In the genomic region with DNA sequence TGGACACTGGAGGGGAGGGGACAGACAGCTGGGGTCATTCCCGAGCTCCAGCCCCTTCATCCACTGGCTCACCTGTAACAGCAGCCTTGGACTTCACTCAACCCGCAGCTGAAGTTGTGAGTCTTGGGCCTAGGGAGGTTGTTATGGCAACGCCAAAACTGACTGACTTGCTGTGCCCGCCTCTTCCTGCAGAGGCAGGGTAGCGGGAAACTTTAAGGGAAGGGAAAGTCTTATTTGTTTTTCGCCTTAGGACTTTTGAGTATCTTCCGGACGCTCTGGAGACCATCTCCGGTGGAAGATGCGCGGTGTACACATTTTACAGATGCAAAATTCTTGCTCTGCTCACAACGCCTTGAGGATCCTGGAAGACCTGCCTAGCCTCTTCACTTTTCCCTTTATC, we compare ENCODE assay signal across 8 mouse cellular contexts. TPM values are rescaled to one million over a fixed set of nuclear protein-coding genes. Genes with fewer than 3 reads are reported as not detected.
DNase-seq lines count a peak whose midpoint lies in the region; ATAC-seq and TF ChIP-seq lines count a peak whose summit lies in the region.

No protein-coding gene starts in this region.

- H3K4me1 ChIP-seq in E14TG2a.4 (replicated peaks; ENCODE audit: low read depth, low read length), result peaks cover 55% of the 10 kb centered on the region
- H3K4me1 ChIP-seq in forebrain, embryonic 13.5 days, result peaks cover 7% of the 10 kb centered on the region
- no peaks in the 10 kb centered on the region for H3K4me1 ChIP-seq in intestine, postnatal 0 days (replicated peaks; ENCODE audit: control insufficient read depth, insufficient read depth, low read length)
- H3K4me1 ChIP-seq in thymus, adult 2 months (replicated peaks; ENCODE audit: control insufficient read depth, insufficient read depth, low read length), result peaks cover 13% of the 10 kb centered on the region

- no peak overlapping the region; the same call in 1 of the 2 replicates for H3K27ac ChIP-seq in forebrain, embryonic 13.5 days
- H3K27ac ChIP-seq in intestine, postnatal 0 days (ENCODE audit: low read depth, low read length), result no peak overlapping the region
- no peak overlapping the region for H3K27ac ChIP-seq in thymus, adult 2 months (ENCODE audit: control insufficient read depth, insufficient read depth, low read length)

- H3K9ac ChIP-seq in forebrain, embryonic 13.5 days, result peak overlapping the region; percentile 56
- H3K9ac ChIP-seq in intestine, postnatal 0 days (ENCODE audit: low read depth, low read length), result no peak overlapping the region

- no peaks in the 10 kb centered on the region for H3K36me3 ChIP-seq in E14TG2a.4 (ENCODE audit: insufficient read depth, low read length)
- no peaks in the 10 kb centered on the region for H3K36me3 ChIP-seq in forebrain, embryonic 13.5 days (ENCODE audit: poor library complexity, severe bottlenecking)
- no peaks in the 10 kb centered on the region for H3K36me3 ChIP-seq in intestine, postnatal 0 days (ENCODE audit: control insufficient read depth, insufficient read depth)
- H3K36me3 ChIP-seq in thymus, adult 2 months (ENCODE audit: control insufficient read depth, insufficient read depth, low read length), result no peaks in the 10 kb centered on the region

- TF ChIP-seq POLR2A in thymus, adult 2 months (IDR thresholded peaks at IDR 0.05; ENCODE audit: control insufficient read depth, extremely low read depth, insufficient read depth, low read length, poor library complexity), result no peak

- WGBS in forebrain, embryonic 13.5 days, result 3% methylated on average over 12 of the region's 12 CpGs
- 3% methylated on average over 12 of the region's 12 CpGs for WGBS in intestine, postnatal 0 days
- WGBS in thymus, adult 2 months, result 1% methylated on average over 12 of the region's 12 CpGs

- peak overlapping the region; percentile 76 for H3K4me3 ChIP-seq in E14TG2a.4 (replicated peaks; ENCODE audit: low read length)
- peak overlapping the region; percentile 24 for H3K4me3 ChIP-seq in forebrain, embryonic 13.5 days
- H3K4me3 ChIP-seq in intestine, postnatal 0 days (ENCODE audit: low read depth, low read length), result no peak overlapping the region
- H3K4me3 ChIP-seq in thymus, adult 2 months (ENCODE audit: control insufficient read depth, insufficient read depth, low read length), result no peak overlapping the region

- H3K9me3 ChIP-seq in E14TG2a.4 (ENCODE audit: low read length), result 0 out of 2 replicates have a peak, but pooled peaks cover 3% of the 10 kb centered on the region
- no peaks in the 10 kb centered on the region for H3K9me3 ChIP-seq in forebrain, embryonic 13.5 days (replicated peaks)
- H3K9me3 ChIP-seq in intestine, postnatal 0 days (ENCODE audit: control insufficient read depth), result no peaks in the 10 kb centered on the region

- peak overlapping the region; percentile 56 for H3K4me2 ChIP-seq in forebrain, embryonic 13.5 days
- peak overlapping the region; percentile 30; the same call in 1 of the 2 replicates for H3K4me2 ChIP-seq in intestine, postnatal 0 days (replicated peaks; ENCODE audit: low read depth)

- no peaks in the 10 kb centered on the region for H3K27me3 ChIP-seq in E14TG2a.4 (ENCODE audit: insufficient read depth, low read length)
- no peaks in the 10 kb centered on the region for H3K27me3 ChIP-seq in forebrain, embryonic 13.5 days
- H3K27me3 ChIP-seq in intestine, postnatal 0 days (replicated peaks; ENCODE audit: control insufficient read depth, insufficient read depth, low read length), result no peaks in the 10 kb centered on the region
- no peaks in the 10 kb centered on the region for H3K27me3 ChIP-seq in thymus, adult 2 months (ENCODE audit: control insufficient read depth, insufficient read depth, low read length)

- TF ChIP-seq CTCF in E14TG2a.4 (conservative IDR thresholded peaks at IDR 0.05; ENCODE audit: low read length), result peak; percentile 15
- TF ChIP-seq CTCF in intestine, postnatal 0 days (IDR thresholded peaks at IDR 0.05; ENCODE audit: low read depth), result peak; percentile 45
- TF ChIP-seq CTCF in thymus, adult 2 months (IDR thresholded peaks at IDR 0.05; ENCODE audit: borderline replicate concordance, control insufficient read depth, extremely low read depth, insufficient read depth, low read length, poor library complexity), result no peak

- DNase-seq in adrenal gland, postnatal 10 days, result peak; percentile 41
- DNase-seq in adrenal gland, adult 8-10 months, result no peak
- peak; percentile 57 for DNase-seq in lung, postnatal 4 days
- peak; percentile 65 for DNase-seq in thymus, adult 2 months
- no peak for DNase-seq in layer of hippocampus, adult 8-10 months (ENCODE audit: low spot score in 2 of 2)

- peak; percentile 61; the same call in 1 of the 2 replicates for ATAC-seq in forebrain, embryonic 13.5 days
- ATAC-seq in intestine, postnatal 0 days, result no peak

RNA-seq across cellular contexts. Expression of a gene that starts 2.5 kb away (rescaled TPM):
- not detected for total RNA-seq in adrenal gland, postnatal 10 days (2021)
- total RNA-seq in adrenal gland, adult 8-10 months (2022), result not detected
- polyA plus RNA-seq in forebrain, embryonic 13.5 days (2015; fragmentation: Nextera tagmentation; extraction: Ambion mirVana), result 0.79 and 1.1 TPM in 2 replicates
- polyA plus RNA-seq in intestine, postnatal 0 days (2015; fragmentation: Nextera tagmentation; extraction: Ambion mirVana), result 0.43 TPM in 1 of 2 replicates, not detected in the other
- polyA plus RNA-seq in thymus, adult 2 months (2012; rRNA removed), result 0.15 TPM in 1 of 2 replicates, not detected in the other
- not detected for total RNA-seq in layer of hippocampus, adult 8-10 months (2022)

RNA-seq across cellular contexts. Expression of a gene that starts 18.9 kb away (rescaled TPM):
- 10 to 100 TPM; 18.5 to 22.8 TPM for total RNA-seq in adrenal gland, postnatal 10 days (2021)
- 10 to 100 TPM in 3 of 4 experiments, 1 to 10 TPM in 1; 9.8 to 22.3 (median 14.5) TPM for total RNA-seq in adrenal gland, adult 8-10 months (2022)
- polyA plus RNA-seq in forebrain, embryonic 13.5 days (2015; fragmentation: Nextera tagmentation; extraction: Ambion mirVana), result 10.9 and 11.0 TPM in 2 replicates
- 3.2 and 4.2 TPM in 2 replicates for polyA plus RNA-seq in intestine, postnatal 0 days (2015; fragmentation: Nextera tagmentation; extraction: Ambion mirVana)
- 43.6 and 45.7 TPM in 2 replicates for polyA plus RNA-seq in thymus, adult 2 months (2012; rRNA removed)
- 10 to 100 TPM; 15.4 to 22.0 (median 18.7) TPM for total RNA-seq in layer of hippocampus, adult 8-10 months (2022)

RNA-seq across cellular contexts. Expression of a gene that starts 34.4 kb away (rescaled TPM):
- 10 to 100 TPM; 13.2 to 14.6 TPM for total RNA-seq in adrenal gland, postnatal 10 days (2021)
- total RNA-seq in adrenal gland, adult 8-10 months (2022), result 10 to 100 TPM; 11.5 to 13.5 (median 12.0) TPM
- 10.6 and 10.8 TPM in 2 replicates for polyA plus RNA-seq in forebrain, embryonic 13.5 days (2015; fragmentation: Nextera tagmentation; extraction: Ambion mirVana)
- 36.8 and 42.5 TPM in 2 replicates for polyA plus RNA-seq in intestine, postnatal 0 days (2015; fragmentation: Nextera tagmentation; extraction: Ambion mirVana)
- polyA plus RNA-seq in thymus, adult 2 months (2012; rRNA removed), result 76.9 and 87.4 TPM in 2 replicates
- total RNA-seq in layer of hippocampus, adult 8-10 months (2022), result 10 to 100 TPM in 3 of 4 experiments, 1 to 10 TPM in 1; 9.4 to 16.0 (median 14.1) TPM

RNA-seq across cellular contexts. Expression of a gene that starts 59.6 kb away (rescaled TPM):
- 10 to 100 TPM; 22.8 to 27.6 TPM for total RNA-seq in adrenal gland, postnatal 10 days (2021)
- total RNA-seq in adrenal gland, adult 8-10 months (2022), result 10 to 100 TPM; 16.9 to 20.0 (median 18.5) TPM
- 107 and 108 TPM in 2 replicates for polyA plus RNA-seq in forebrain, embryonic 13.5 days (2015; fragmentation: Nextera tagmentation; extraction: Ambion mirVana)
- 7.6 and 8.6 TPM in 2 replicates for polyA plus RNA-seq in intestine, postnatal 0 days (2015; fragmentation: Nextera tagmentation; extraction: Ambion mirVana)
- 65.1 and 73.9 TPM in 2 replicates for polyA plus RNA-seq in thymus, adult 2 months (2012; rRNA removed)
- 10 to 100 TPM; 29.1 to 40.3 (median 34.6) TPM for total RNA-seq in layer of hippocampus, adult 8-10 months (2022)

Comparison
In these comparisons a context has a peak if more than half of its experiments do, and no peak if none do; other contexts are left out.
1. DNase-seq: peak in adrenal gland, postnatal 10 days (single experiment), lung, postnatal 4 days (2 of 2) and thymus, adult 2 months (single experiment); none in adrenal gland, adult 8-10 months (single experiment) and layer of hippocampus, adult 8-10 months (0 of 2).
2. H3K4me3 ChIP-seq: peak in E14TG2a.4 (single experiment) and forebrain, embryonic 13.5 days (single experiment); none in intestine, postnatal 0 days (single experiment) and thymus, adult 2 months (single experiment).